Mouse (Mus musculus): ENCODE measurements around the gene Tmem179b. TPM values are rescaled to one million over a fixed set of nuclear protein-coding genes. Genes with fewer than 3 reads are reported as not detected.

Tmem179b gene
- polyA plus RNA-seq, 1 experiment from 2014 or later = 81.7 TPM

DNA sequence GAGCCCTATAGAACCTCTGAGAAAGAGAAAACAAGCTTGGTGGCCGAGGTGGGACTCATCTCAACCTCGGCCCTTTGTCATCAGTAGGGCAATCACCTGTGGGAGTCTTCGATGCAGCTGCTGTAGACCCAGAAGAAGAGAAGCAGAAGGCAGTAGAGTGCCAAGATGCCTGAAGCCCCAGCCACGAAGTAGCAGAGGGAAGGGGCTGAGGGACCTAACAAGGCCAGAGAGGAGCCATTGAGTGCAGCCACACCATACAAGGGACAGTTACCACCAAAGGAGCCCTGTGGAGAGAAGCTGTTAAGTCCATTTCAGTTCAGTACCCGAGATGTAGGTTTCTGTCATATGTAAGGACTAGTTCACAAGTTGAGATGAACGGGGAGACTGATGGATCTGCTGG lies 858 bp downstream of the Tmem179b start:
- peak overlapping the region; percentile 99 for H3K27ac ChIP-seq
- ATAC-seq (ENCODE audit: insufficient number of reproducible peaks, low FRiP score, low TSS enrichment, low read depth) = no peak
- H3K36me3 ChIP-seq = peaks cover 47% of the 10 kb centered on the region
- H3K4me1 ChIP-seq = peaks cover 28% of the 10 kb centered on the region
- peak overlapping the region; percentile 91 for H3K9ac ChIP-seq
- peak overlapping the region; percentile 75 for H3K4me3 ChIP-seq
- 51% methylated on average over 6 of the region's 6 CpGs for WGBS
- no peaks in the 10 kb centered on the region for H3K27me3 ChIP-seq
- H3K9me3 ChIP-seq = no peaks in the 10 kb centered on the region
- H3K4me2 ChIP-seq = peak overlapping the region; percentile 88

GRCm38 (mm10) chr19:8772996-8773395 lies 1.3 kb downstream of the Tmem179b start:
- Histone ChIP-seq H3K4me2 (peak overlapping the region; percentile 88), H3K4me3 (peak overlapping the region; percentile 75), H3K9ac (no peak overlapping the region), H3K27me3 (no peaks in the 10 kb centered on the region), H3K36me3 (peaks cover 49% of the 10 kb centered on the region), H3K9me3 (no peaks in the 10 kb centered on the region), H3K27ac (peak overlapping the region; percentile 33), H3K4me1 (peaks cover 28% of the 10 kb centered on the region)
- ATAC-seq (ENCODE audit: insufficient number of reproducible peaks, low FRiP score, low TSS enrichment, low read depth) = no peak
- WGBS = 82% methylated on average over 5 of the region's 5 CpGs

GRCm38 (mm10) chr19:8770567-8771270 lies 3.5 kb downstream of the Tmem179b start, which contains the start of gene Tmem223:
Gene Tmem223 (plus strand): TSS chr19:8770996.
- no peak for ATAC-seq (ENCODE audit: insufficient number of reproducible peaks, low FRiP score, low TSS enrichment, low read depth)
- 20% methylated on average over 29 of the region's 29 CpGs for WGBS

GRCm38 (mm10) chr19:8765562-8765961 lies 8.7 kb downstream of the Tmem179b start:
- no peak overlapping the region for H3K4me2 ChIP-seq
- 96% methylated on average over 9 of the region's 9 CpGs for WGBS
- H3K27ac ChIP-seq = no peak overlapping the region
- peaks cover 85% of the 10 kb centered on the region for H3K36me3 ChIP-seq
- H3K27me3 ChIP-seq = no peaks in the 10 kb centered on the region
- ATAC-seq (ENCODE audit: insufficient number of reproducible peaks, low FRiP score, low TSS enrichment, low read depth) = no peak
- peaks cover 4% of the 10 kb centered on the region; the same call in 1 of the 2 replicates for H3K4me1 ChIP-seq
- H3K9me3 ChIP-seq = no peaks in the 10 kb centered on the region
- no peak overlapping the region for H3K4me3 ChIP-seq
- no peak overlapping the region for H3K9ac ChIP-seq

More at GRCm38 (mm10) chr19:8770567-8771270, 3.5 kb downstream of the Tmem179b start, which contains the start of gene Tmem223:
- peak within 1 kb of the TSS; percentile 83 for H3K9ac ChIP-seq
- H3K9me3 ChIP-seq = no peaks in the 10 kb centered on the region
- peaks cover 67% of the 10 kb centered on the region for H3K36me3 ChIP-seq
- H3K4me3 ChIP-seq = peak within 1 kb of the TSS; percentile 65
- peak within 1 kb of the TSS; percentile 92 for H3K27ac ChIP-seq
- no peaks in the 10 kb centered on the region for H3K27me3 ChIP-seq
- H3K4me2 ChIP-seq = peak within 1 kb of the TSS; percentile 45
- H3K4me1 ChIP-seq = peaks cover 28% of the 10 kb centered on the region

GRCm38 (mm10) chr19:8763276-8763675 lies 11.0 kb downstream of the Tmem179b start:
- ATAC-seq (ENCODE audit: insufficient number of reproducible peaks, low FRiP score, low TSS enrichment, low read depth) = no peak
- no peaks in the 10 kb centered on the region for H3K9me3 ChIP-seq
- peaks cover 1% of the 10 kb centered on the region; the same call in 1 of the 2 replicates for H3K4me1 ChIP-seq
- WGBS = 91% methylated on average over 4 of the region's 4 CpGs
- H3K4me2 ChIP-seq = no peak overlapping the region
- H3K4me3 ChIP-seq = no peak overlapping the region
- no peak overlapping the region for H3K27ac ChIP-seq
- no peak overlapping the region for H3K9ac ChIP-seq
- H3K27me3 ChIP-seq = no peaks in the 10 kb centered on the region
- peaks cover 62% of the 10 kb centered on the region for H3K36me3 ChIP-seq

DNA sequence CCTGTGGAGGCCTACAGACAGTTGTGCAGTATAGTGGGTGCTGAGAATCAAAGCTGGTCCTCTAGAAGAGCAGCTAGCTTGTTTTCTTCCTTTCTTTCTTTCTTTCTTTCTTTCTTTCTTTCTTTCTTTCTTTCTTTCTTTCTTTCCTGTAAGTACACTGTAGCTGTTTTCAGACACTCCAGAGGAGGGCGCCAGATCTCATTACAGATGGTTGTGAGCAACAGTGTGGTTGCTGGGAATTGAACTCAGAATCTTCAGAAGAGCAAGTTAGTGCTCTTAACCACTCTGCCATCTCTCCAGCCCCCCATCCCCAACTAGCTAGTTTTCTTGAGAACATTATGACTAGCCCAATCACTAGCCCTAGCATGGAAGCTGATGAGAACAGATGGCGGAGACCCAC lies 13.5 kb downstream of the Tmem179b start:
- no peak for ATAC-seq (ENCODE audit: insufficient number of reproducible peaks, low FRiP score, low TSS enrichment, low read depth)
- WGBS = 87% methylated on average over 2 of the region's 2 CpGs
- H3K9ac ChIP-seq = no peak overlapping the region
- no peak overlapping the region for H3K4me3 ChIP-seq
- peaks cover 8% of the 10 kb centered on the region for H3K4me1 ChIP-seq
- H3K4me2 ChIP-seq = no peak overlapping the region
- no peak overlapping the region for H3K27ac ChIP-seq
- H3K36me3 ChIP-seq = peaks cover 37% of the 10 kb centered on the region
- H3K9me3 ChIP-seq = no peaks in the 10 kb centered on the region
- no peaks in the 10 kb centered on the region for H3K27me3 ChIP-seq

DNA sequence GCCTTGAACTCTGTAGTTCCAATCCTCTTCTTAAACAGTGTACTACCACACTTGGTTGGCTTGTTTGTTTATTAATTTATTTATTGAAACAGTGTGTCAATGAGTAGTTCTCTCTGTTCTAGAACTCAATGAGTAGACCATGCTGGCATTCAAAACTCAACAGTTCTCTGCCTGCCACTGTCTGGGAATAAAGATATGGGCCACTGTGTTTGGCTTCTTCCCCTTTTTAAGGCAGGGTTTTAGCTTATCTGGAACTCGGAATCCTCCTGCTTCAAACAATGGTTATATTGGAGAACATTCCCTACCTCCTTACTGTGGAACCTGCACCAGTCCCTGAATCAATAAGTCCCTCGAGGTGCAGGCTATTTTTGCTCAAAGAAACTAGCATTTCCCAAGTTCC lies 15.4 kb downstream of the Tmem179b start:
- Histone ChIP-seq H3K27me3 (no peaks in the 10 kb centered on the region), H3K9ac (no peak overlapping the region), H3K4me2 (no peak overlapping the region), H3K4me1 (peaks cover 19% of the 10 kb centered on the region), H3K9me3 (no peaks in the 10 kb centered on the region), H3K4me3 (no peak overlapping the region), H3K27ac (no peak overlapping the region), H3K36me3 (peaks cover 35% of the 10 kb centered on the region)
- WGBS = 93% methylated on average over 2 of the region's 2 CpGs
- no peak for ATAC-seq (ENCODE audit: insufficient number of reproducible peaks, low FRiP score, low TSS enrichment, low read depth)

GRCm38 (mm10) chr19:8757471-8757998 lies 16.7 kb downstream of the Tmem179b start:
- WGBS = 3% methylated on average over 14 of the region's 14 CpGs
- Histone ChIP-seq H3K36me3 (peaks cover 32% of the 10 kb centered on the region), H3K9me3 (no peaks in the 10 kb centered on the region), H3K27ac (peak overlapping the region; percentile 90), H3K4me3 (peak overlapping the region; percentile 93), H3K4me1 (peaks cover 19% of the 10 kb centered on the region), H3K27me3 (no peaks in the 10 kb centered on the region), H3K4me2 (peak overlapping the region; percentile 54), H3K9ac (peak overlapping the region; percentile 88)
- ATAC-seq (ENCODE audit: insufficient number of reproducible peaks, low FRiP score, low TSS enrichment, low read depth) = no peak

DNA sequence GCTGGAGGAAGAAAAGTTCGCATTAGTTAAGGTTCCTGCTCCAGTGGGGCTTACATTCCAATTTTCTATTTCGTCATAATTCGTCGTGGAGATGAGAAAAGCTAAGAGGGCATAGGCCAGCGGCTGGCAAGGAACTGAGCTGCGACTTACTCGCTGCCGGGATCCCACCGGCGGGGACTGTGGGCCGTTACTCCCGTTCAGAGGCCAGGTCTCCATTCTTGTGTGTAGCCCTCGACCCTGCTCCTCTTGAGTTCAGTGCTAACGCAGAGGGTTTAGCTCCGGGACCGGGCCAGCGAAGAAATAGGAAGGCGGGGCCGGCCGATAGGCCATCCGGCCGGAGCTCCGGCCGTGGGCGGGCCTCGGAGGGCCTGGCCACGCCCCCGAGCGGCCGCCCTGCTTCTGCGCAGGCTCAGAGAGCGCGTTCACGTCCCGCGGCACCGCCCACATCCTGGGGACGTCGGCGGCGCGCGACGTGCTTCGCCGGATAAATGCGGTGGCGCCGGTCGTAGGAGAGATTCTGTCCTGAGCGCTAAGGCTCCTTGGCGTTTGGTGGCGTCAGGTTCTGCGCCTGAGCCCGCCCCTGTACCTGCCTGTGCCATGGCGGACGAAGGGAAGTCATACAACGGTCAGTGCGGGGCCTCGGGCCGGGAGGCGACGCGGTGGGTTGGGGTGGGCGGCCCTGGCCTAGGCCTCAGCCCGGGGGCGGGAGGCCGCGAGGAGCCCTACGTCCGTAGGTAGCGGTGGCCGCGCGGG lies 17.5 kb downstream of the Tmem179b start, which contains the start of gene Nxf1:
TSS of gene Nxf1 (plus strand) at position 439 of the 753 bp plus-strand sequence.
- peak within 1 kb of the TSS; percentile 88 for H3K9ac ChIP-seq
- H3K9me3 ChIP-seq = no peaks in the 10 kb centered on the region
- WGBS = under 1% methylated on average over 75 of the region's 75 CpGs
- peak within 1 kb of the TSS; percentile 90 for H3K27ac ChIP-seq
- peaks cover 19% of the 10 kb centered on the region for H3K4me1 ChIP-seq
- H3K4me3 ChIP-seq = peak within 1 kb of the TSS; percentile 93
- ATAC-seq (ENCODE audit: insufficient number of reproducible peaks, low FRiP score, low TSS enrichment, low read depth) = peak; percentile 91
- peak within 1 kb of the TSS; percentile 54 for H3K4me2 ChIP-seq
- peaks cover 34% of the 10 kb centered on the region for H3K36me3 ChIP-seq
- H3K27me3 ChIP-seq = no peaks in the 10 kb centered on the region

DNA sequence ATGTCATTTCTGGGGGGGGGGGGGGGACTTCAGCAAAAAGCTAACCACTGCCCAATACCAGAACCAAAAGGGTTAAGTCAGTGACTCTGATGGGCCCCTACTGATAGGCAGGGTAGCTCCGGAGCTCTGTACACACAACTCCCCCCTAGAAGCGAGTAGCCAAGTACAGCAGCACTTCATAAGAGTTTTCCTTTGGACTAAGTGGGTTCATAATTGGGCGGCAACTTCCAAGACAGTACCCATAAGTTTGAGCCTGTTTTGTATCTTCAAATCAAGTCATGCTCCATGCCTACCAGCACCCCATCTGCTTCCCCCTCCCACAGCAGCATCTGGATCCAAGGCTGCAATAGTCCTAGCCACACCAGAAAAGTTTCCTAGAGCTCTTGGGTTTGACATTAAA lies 18.6 kb downstream of the Tmem179b start:
- Histone ChIP-seq H3K4me3 (peak overlapping the region; percentile 93; the same call in 1 of the 2 replicates), H3K27me3 (no peaks in the 10 kb centered on the region), H3K4me2 (peak overlapping the region; percentile 54; the same call in 1 of the 2 replicates), H3K4me1 (peaks cover 19% of the 10 kb centered on the region), H3K36me3 (peaks cover 45% of the 10 kb centered on the region), H3K9ac (no peak overlapping the region), H3K9me3 (no peaks in the 10 kb centered on the region), H3K27ac (peak overlapping the region; percentile 43; the same call in 1 of the 2 replicates)
- no peak for ATAC-seq (ENCODE audit: insufficient number of reproducible peaks, low FRiP score, low TSS enrichment, low read depth)
- WGBS = 73% methylated on average over 3 of the region's 3 CpGs

DNA sequence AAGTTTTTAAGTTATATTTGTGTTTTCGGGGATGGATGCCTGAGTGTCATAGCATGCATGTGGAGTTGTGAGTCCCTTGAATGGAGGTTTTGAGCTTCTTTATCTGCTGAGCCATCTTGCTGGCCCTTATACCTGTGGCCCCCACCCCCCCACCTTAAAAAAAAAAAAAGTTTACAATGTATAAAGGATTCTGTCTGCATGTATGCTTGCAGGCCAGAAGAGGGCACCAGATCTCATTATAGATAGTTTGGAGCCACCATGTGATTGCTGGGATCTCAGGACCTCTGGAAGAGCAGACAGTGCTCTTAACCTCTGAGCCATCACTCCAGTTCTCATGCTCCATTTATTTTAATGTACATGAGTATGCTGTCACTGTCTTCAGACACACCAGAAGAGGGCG lies 26.9 kb downstream of the Tmem179b start:
- Histone ChIP-seq H3K27ac (no peak overlapping the region), H3K27me3 (no peaks in the 10 kb centered on the region), H3K9ac (no peak overlapping the region), H3K4me2 (no peak overlapping the region), H3K9me3 (no peaks in the 10 kb centered on the region), H3K4me1 (peaks cover 13% of the 10 kb centered on the region), H3K36me3 (peaks cover 96% of the 10 kb centered on the region), H3K4me3 (no peak overlapping the region)
- 78% methylated on average over 2 of the region's 2 CpGs for WGBS
- ATAC-seq (ENCODE audit: insufficient number of reproducible peaks, low FRiP score, low TSS enrichment, low read depth) = no peak

- H3K27ac ChIP-seq = no peak overlapping the region
- H3K27me3 ChIP-seq = no peaks in the 10 kb centered on the region
- no peak overlapping the region for H3K4me3 ChIP-seq
- no peak overlapping the region for H3K4me2 ChIP-seq
- 95% methylated on average over 1 of the region's 1 CpGs for WGBS
- H3K4me1 ChIP-seq = peaks cover 21% of the 10 kb centered on the region
- no peak overlapping the region for H3K9ac ChIP-seq
- no peaks in the 10 kb centered on the region for H3K9me3 ChIP-seq
- peaks cover 81% of the 10 kb centered on the region for H3K36me3 ChIP-seq
- no peak for ATAC-seq (ENCODE audit: insufficient number of reproducible peaks, low FRiP score, low TSS enrichment, low read depth)
Measured at GRCm38 (mm10) chr19:8745382-8745781, 28.9 kb downstream of the Tmem179b start.
